In the genomic region with DNA sequence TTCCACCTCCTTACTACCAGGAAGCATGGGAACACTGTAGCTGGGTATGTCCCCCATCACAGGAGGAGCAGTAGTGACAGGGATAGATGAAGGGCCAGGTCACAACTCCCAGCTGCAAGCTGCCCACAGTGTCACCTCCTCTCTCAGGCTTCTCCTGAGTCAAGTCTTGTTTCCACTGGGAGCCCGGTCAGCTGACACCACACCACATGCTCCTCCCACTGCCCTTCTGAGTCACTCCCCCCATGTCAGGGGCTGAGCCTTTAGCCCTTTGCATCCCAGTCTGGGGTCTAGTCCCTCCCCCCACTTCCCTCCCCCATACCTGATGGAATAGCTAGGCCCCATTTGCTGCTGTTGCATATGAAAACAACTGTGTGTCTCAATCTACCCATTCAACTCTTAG, we compare ENCODE assay signal across 9 mouse cellular contexts. TPM values are rescaled to one million over a fixed set of nuclear protein-coding genes. Genes with fewer than 3 reads are reported as not detected.
A peak's percentile ranks its signal among the peaks of the same experiment; 100 is the strongest.
DNase-seq lines count a peak whose midpoint lies in the region; ATAC-seq and TF ChIP-seq lines count a peak whose summit lies in the region.
"Had no signal": no experiment of that assay in that cellular context is flagged by ENCODE, and none has a peak within 500 bp of the region (broad histone marks: within the 10 kb centered on the region; RNA-seq: fewer than 3 reads in every experiment).

No protein-coding gene starts in this region.

- dilution Hi-C loops in CH12.LX (cut with MboI; ENCODE audit: extremely low pct_ligation_motif_present, extremely low pct_unique_long_range_greater_than_20kb, low sequenced_read_pairs) = no loop called here

- no peak for TF ChIP-seq CTCF in CH12.LX (conservative IDR thresholded peaks at IDR 0.05 in 1 of 2, IDR thresholded peaks at IDR 0.05 in 1 of 2; ENCODE audit: low read depth in 2 of 2, low read length in 2 of 2)

- peaks cover 23 to 60% of the 10 kb centered on the region in 2 experiments for H3K4me1 ChIP-seq in CH12.LX (ENCODE audit: control insufficient read depth in 1 of 2, insufficient read depth in 2 of 2)
- peaks cover 94% of the 10 kb centered on the region for H3K4me1 ChIP-seq in erythroblast, embryonic 14.5 days (ENCODE audit: control insufficient read depth)
- peaks cover 90% of the 10 kb centered on the region for H3K4me1 ChIP-seq in liver, embryonic 15.5 days (replicated peaks)

- no peak for TF ChIP-seq RAD21 in CH12.LX (IDR thresholded peaks at IDR 0.05; ENCODE audit: low read depth, low read length)

- no peak overlapping the region for H3K4me2 ChIP-seq in CH12.LX (ENCODE audit: insufficient read depth, low read depth, poor library complexity, severe bottlenecking)
- peak overlapping the region; percentile 69 for H3K4me2 ChIP-seq in liver, embryonic 15.5 days
- H3K4me2 ChIP-seq: neural tube, embryonic 12.5 days had no signal

- TF ChIP-seq POLR2A in CH12.LX (IDR thresholded peaks at IDR 0.05; ENCODE audit: low read depth, low read length) = no peak

- no peaks in the 10 kb centered on the region for H3K27me3 ChIP-seq in CH12.LX (replicated peaks)
- no peaks in the 10 kb centered on the region for H3K27me3 ChIP-seq in erythroblast, embryonic 14.5 days (ENCODE audit: control insufficient read depth)
- no peaks in the 10 kb centered on the region for H3K27me3 ChIP-seq in liver, embryonic 15.5 days
- H3K27me3 ChIP-seq: neural tube, embryonic 12.5 days had no signal

- in situ Hi-C loops in CH12.LX (cut with MboI; ENCODE audit: low pct_ligation_motif_present, low pct_unique_long_range_greater_than_20kb, low sequenced_read_pairs) = no loop called here

- no peak overlapping the region for H3K9ac ChIP-seq in CH12.LX (ENCODE audit: insufficient read depth, low read depth)
- H3K9ac ChIP-seq in liver, embryonic 15.5 days = peak overlapping the region; percentile 71
- H3K9ac ChIP-seq: neural tube, embryonic 12.5 days had no signal

- intact Hi-C loops in heart, postnatal 10 days (cut with DNase I) = no loop called here

- ATAC-seq in liver, embryonic 15.5 days (ENCODE audit: insufficient read depth) = no peak
- no peak for ATAC-seq in inflammation-experienced regulatory T-cells, adult 6 months

- no peaks in the 10 kb centered on the region; the same call in 1 of the 2 replicates for H3K79me2 ChIP-seq in CH12.LX (replicated peaks; ENCODE audit: control insufficient read depth, extremely low read depth, insufficient read depth, poor library complexity, severe bottlenecking)

- H3K9me3 ChIP-seq in CH12.LX (replicated peaks; ENCODE audit: low read length) = no peaks in the 10 kb centered on the region
- no peaks in the 10 kb centered on the region for H3K9me3 ChIP-seq in erythroblast, embryonic 14.5 days (ENCODE audit: control insufficient read depth, low read length)
- no peaks in the 10 kb centered on the region for H3K9me3 ChIP-seq in liver, embryonic 15.5 days (replicated peaks)
- H3K9me3 ChIP-seq: neural tube, embryonic 12.5 days had no signal

- no peak for TF ChIP-seq EP300 in CH12.LX (IDR thresholded peaks at IDR 0.05; ENCODE audit: low read length)

- 53% methylated on average over 1 of the region's 1 CpGs for WGBS in liver, embryonic 15.5 days (ENCODE audit: insufficient replicate concordance)

- H3K4me3 ChIP-seq in CH12.LX (replicated peaks in 1 of 3; ENCODE audit: low read depth in 2 of 3, low read length in 2 of 3, poor library complexity in 1 of 3) = no peak overlapping the region
- H3K4me3 ChIP-seq in erythroblast, embryonic 14.5 days (replicated peaks) = peak overlapping the region; percentile 55
- no peak overlapping the region for H3K4me3 ChIP-seq in liver, embryonic 15.5 days (replicated peaks)
- H3K4me3 ChIP-seq: neural tube, embryonic 12.5 days had no signal

- peaks cover 18 to 79% of the 10 kb centered on the region in 2 experiments for H3K36me3 ChIP-seq in CH12.LX (replicated peaks in 1 of 2; ENCODE audit: control insufficient read depth in 1 of 2, insufficient read depth in 1 of 2, low read length in 1 of 2)
- H3K36me3 ChIP-seq in erythroblast, embryonic 14.5 days (ENCODE audit: control insufficient read depth) = peaks cover 100% of the 10 kb centered on the region
- H3K36me3 ChIP-seq in liver, embryonic 15.5 days (replicated peaks) = peaks cover 85% of the 10 kb centered on the region

- peak; percentile 91 for DNase-seq in heart, adult 11 months
- DNase-seq in heart, postnatal 10 days = no peak
- DNase-seq in CH12.LX (ENCODE audit: extremely low read depth) = no peak
- DNase-seq in urinary bladder, postnatal 36 days (ENCODE audit: low spot score in 2 of 2) = no peak
- DNase-seq in layer of hippocampus, postnatal 10 days (ENCODE audit: low spot score in 2 of 2) = no peak

- H3K27ac ChIP-seq in CH12.LX (ENCODE audit: insufficient read depth, low read depth) = no peak overlapping the region
- peak overlapping the region; percentile 98 for H3K27ac ChIP-seq in liver, embryonic 15.5 days (replicated peaks)
- H3K27ac ChIP-seq: neural tube, embryonic 12.5 days had no signal

TF ChIP-seq in CH12.LX, 34 proteins besides CTCF, POLR2A, EP300 and RAD21:
- peak; percentile 9; the same call in 1 of the 2 replicates for TF ChIP-seq USF1 (IDR thresholded peaks at IDR 0.05; ENCODE audit: low read depth, low read length)
- TF ChIP-seq MEF2A (IDR thresholded peaks at IDR 0.05; ENCODE audit: borderline replicate concordance, low read depth, low read length) = no peak

RNA-seq across cellular contexts. Expression of gene Hs6st1, which starts 21.3 kb away (rescaled TPM):
- total RNA-seq in heart, postnatal 10 days (2021) = 10 to 100 TPM; 26.4 to 35.1 TPM
- total RNA-seq in CH12.LX (2012; rRNA removed) = 14.0 and 17.7 TPM in 2 replicates
- total RNA-seq in CH12.LX (2014; rRNA removed) = 8.2 and 9.1 TPM in 2 replicates
- polyA plus RNA-seq in CH12.LX (2012; ENCODE audit: insufficient read length, low read depth) = 18.1 and 18.6 TPM in 2 replicates
- polyA plus RNA-seq in erythroblast, embryonic 14.5 days (2012) = 19.5 and 20.5 TPM in 2 replicates
- polyA plus RNA-seq in liver, embryonic 15.5 days (2015; fragmentation: Nextera tagmentation; extraction: Ambion mirVana) = 13.2 and 17.4 TPM in 2 replicates
- 10 to 100 TPM; 52.2 to 52.9 TPM for total RNA-seq in layer of hippocampus, postnatal 10 days (2021)
- 1 to 10 TPM; 2.2 to 5.1 (median 4.9) TPM for polyA plus RNA-seq in inflammation-experienced regulatory T-cells, adult 6 months (2017; shearing (Covaris generic))
